Mouse (Mus musculus): ENCODE measurements at regions not wholly inside any gene's neighbourhood (a gene's known extent, or its start where the extent isn't known, plus 50 kb on each side); places are given as distances from the start of the nearest gene placed in this dataset.

GRCm38 (mm10) chr5:12877595-12878296, 247.5 kb upstream of the Sema3a start:
- TF ChIP-seq POLR2A (IDR thresholded peaks at IDR 0.05; ENCODE audit: insufficient read length, low read depth) (no peak), SRF (IDR thresholded peaks at IDR 0.05; ENCODE audit: control insufficient read depth, insufficient read length, low read depth) (no peak), MAX (IDR thresholded peaks at IDR 0.05; ENCODE audit: low read depth) (no peak)

All from myocyte (in vitro differentiated cells).